Mouse (Mus musculus): ENCODE data around the gene Erg. TPM values are rescaled to one million over a fixed set of nuclear protein-coding genes. Genes with fewer than 3 reads are reported as not detected.

The Erg gene
- total and polyA plus RNA-seq, 3 experiments: 0.11 to 0.81 (median 0.34) TPM

DNA sequence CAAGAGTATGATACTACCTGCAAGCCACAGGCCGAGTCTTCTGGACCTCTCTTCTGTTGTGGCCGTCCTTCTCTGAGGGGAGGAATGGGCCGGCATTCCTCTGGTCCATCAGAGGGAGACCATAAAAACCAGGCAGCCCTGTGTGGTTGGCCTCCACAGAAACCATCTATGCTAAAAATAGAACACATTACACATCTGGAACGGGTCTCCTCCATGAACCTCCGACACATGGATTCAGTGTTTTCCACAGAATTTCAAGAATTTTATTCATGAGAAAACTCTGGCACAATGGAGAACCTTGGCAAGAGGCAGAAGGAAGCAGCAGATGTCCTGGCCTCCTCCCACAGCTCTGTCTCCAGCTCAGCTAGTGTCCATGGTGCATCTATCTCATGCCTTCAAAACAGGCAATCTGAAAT lies 163.7 kb downstream of the Erg start:
- Histone ChIP-seq H3K79me2 (replicated peaks; ENCODE audit: control insufficient read depth, extremely low read depth, insufficient read depth, poor library complexity, severe bottlenecking) (no peaks in the 10 kb centered on the region), H3K4me1 (ENCODE audit: control insufficient read depth in 1 of 2, insufficient read depth in 2 of 2) (peaks cover 14 to 43% of the 10 kb centered on the region in 2 experiments), H3K9ac (ENCODE audit: insufficient read depth, low read depth) (no peak overlapping the region), H3K27me3 (replicated peaks) (no peaks in the 10 kb centered on the region), H3K4me3 (replicated peaks in 1 of 3; ENCODE audit: low read depth in 2 of 3, low read length in 2 of 3, poor library complexity in 1 of 3) (no peak overlapping the region), H3K4me2 (ENCODE audit: insufficient read depth, low read depth, poor library complexity, severe bottlenecking) (no peak overlapping the region), H3K9me3 (replicated peaks; ENCODE audit: low read length) (no peaks in the 10 kb centered on the region), H3K27ac (ENCODE audit: insufficient read depth, low read depth) (no peak overlapping the region), H3K36me3 (replicated peaks in 1 of 2; ENCODE audit: control insufficient read depth in 1 of 2, insufficient read depth in 1 of 2, low read length in 1 of 2) (no peaks in the 10 kb centered on the region)
- dilution Hi-C loops (cut with MboI; ENCODE audit: extremely low pct_ligation_motif_present, extremely low pct_unique_long_range_greater_than_20kb, low sequenced_read_pairs): no loop called here
- TF ChIP-seq TBP (conservative IDR thresholded peaks at IDR 0.05; ENCODE audit: low read depth, low read length) (no peak), SIN3A (IDR thresholded peaks at IDR 0.05; ENCODE audit: low read length) (no peak), E2F4 (IDR thresholded peaks at IDR 0.05; ENCODE audit: insufficient replicate concordance, low read depth, low read length) (no peak)
- no peak for DNase-seq (ENCODE audit: extremely low read depth)
- in situ Hi-C loops (cut with MboI; ENCODE audit: low pct_ligation_motif_present, low pct_unique_long_range_greater_than_20kb, low sequenced_read_pairs): no loop called here

DNA sequence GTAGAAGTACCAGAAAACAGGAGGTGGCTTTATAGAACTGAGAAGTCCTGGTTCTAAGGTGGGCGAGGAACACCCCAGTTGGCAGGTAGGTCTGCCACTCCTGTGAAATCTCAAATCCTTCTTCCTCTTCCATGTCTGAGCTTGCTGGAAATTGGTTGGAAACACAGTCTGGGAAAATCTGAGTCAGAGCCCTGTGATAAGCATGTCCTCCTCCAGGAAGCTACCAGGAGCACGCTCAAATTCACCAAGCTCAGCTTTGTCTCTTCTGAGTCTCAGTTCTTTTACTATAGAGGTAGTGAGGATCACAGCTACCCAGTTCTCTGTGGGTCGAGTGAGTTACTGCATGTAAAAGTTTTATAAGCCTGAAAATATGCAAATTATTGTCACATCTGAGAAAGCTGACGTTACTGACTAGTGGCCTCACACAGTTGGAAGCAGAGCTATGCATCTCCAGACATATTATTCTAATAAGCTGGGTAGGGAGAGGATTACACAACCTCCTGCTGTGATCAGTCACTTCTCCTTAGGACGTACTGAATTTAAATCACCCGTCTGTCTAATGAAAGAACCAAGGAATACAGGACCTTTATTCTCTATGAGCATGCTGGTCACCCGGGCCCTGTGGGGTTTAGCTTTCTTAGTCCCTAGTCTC lies 165.0 kb downstream of the Erg start:
- H3K36me3 ChIP-seq (replicated peaks in 1 of 2; ENCODE audit: control insufficient read depth in 1 of 2, insufficient read depth in 1 of 2, low read length in 1 of 2): no peaks in the 10 kb centered on the region
- dilution Hi-C loops (cut with MboI; ENCODE audit: extremely low pct_ligation_motif_present, extremely low pct_unique_long_range_greater_than_20kb, low sequenced_read_pairs) (no loop called here), in situ Hi-C loops (cut with MboI; ENCODE audit: low pct_ligation_motif_present, low pct_unique_long_range_greater_than_20kb, low sequenced_read_pairs) (no loop called here)
- no peaks in the 10 kb centered on the region for H3K27me3 ChIP-seq (replicated peaks)
- no peak for DNase-seq (ENCODE audit: extremely low read depth)
- H3K79me2 ChIP-seq (replicated peaks; ENCODE audit: control insufficient read depth, extremely low read depth, insufficient read depth, poor library complexity, severe bottlenecking): no peaks in the 10 kb centered on the region
- H3K9me3 ChIP-seq (replicated peaks; ENCODE audit: low read length): no peaks in the 10 kb centered on the region
- H3K9ac ChIP-seq (ENCODE audit: insufficient read depth, low read depth): no peak overlapping the region
- H3K4me2 ChIP-seq (ENCODE audit: insufficient read depth, low read depth, poor library complexity, severe bottlenecking): no peak overlapping the region
- H3K27ac ChIP-seq (ENCODE audit: insufficient read depth, low read depth): no peak overlapping the region
- H3K4me3 ChIP-seq (replicated peaks in 1 of 3; ENCODE audit: low read depth in 2 of 3, low read length in 2 of 3, poor library complexity in 1 of 3): no peak overlapping the region
- H3K4me1 ChIP-seq (ENCODE audit: control insufficient read depth in 1 of 2, insufficient read depth in 2 of 2): peaks cover 14 to 31% of the 10 kb centered on the region in 2 experiments
- no peak for TF ChIP-seq CHD2 (IDR thresholded peaks at IDR 0.05; ENCODE audit: low read length)
- no peak for TF ChIP-seq NELFE (IDR thresholded peaks at IDR 0.05; ENCODE audit: low read depth, low read length)
- TF ChIP-seq ZMIZ1 (IDR thresholded peaks at IDR 0.05; ENCODE audit: low read depth, low read length): no peak
- TF ChIP-seq E2F4 (IDR thresholded peaks at IDR 0.05; ENCODE audit: insufficient replicate concordance, low read depth, low read length): no peak
- no peak for TF ChIP-seq JUN (IDR thresholded peaks at IDR 0.05; ENCODE audit: insufficient read depth, low read depth, low read length)
- no peak for TF ChIP-seq KAT2A (IDR thresholded peaks at IDR 0.05; ENCODE audit: insufficient replicate concordance, low read length)
- TF ChIP-seq UBTF (IDR thresholded peaks at IDR 0.05; ENCODE audit: low read depth, low read length): no peak
- TF ChIP-seq MYC (IDR thresholded peaks at IDR 0.05; ENCODE audit: low read depth, low read length): no peak
- no peak for TF ChIP-seq PAX5 (IDR thresholded peaks at IDR 0.05; ENCODE audit: low read length)

DNA sequence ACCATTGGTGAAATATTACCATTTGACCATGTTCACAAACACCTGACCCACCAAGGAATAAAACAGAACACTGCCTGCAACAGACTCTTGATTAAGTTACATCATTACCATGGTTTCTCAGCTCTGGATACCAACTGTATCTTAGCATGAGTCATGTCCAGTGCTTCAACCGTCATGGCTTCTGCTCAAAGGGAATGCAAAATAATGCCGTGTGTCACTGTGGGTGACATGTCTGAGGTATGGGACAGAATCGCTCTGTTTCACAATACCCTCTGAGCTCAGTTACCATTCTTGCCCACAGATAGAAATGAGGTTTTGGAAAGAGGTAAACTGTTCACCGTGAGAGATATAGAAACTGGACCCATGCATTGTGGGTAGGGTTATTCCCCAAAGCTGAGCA lies 170.5 kb downstream of the Erg start:
- no peak overlapping the region for H3K9ac ChIP-seq (ENCODE audit: insufficient read depth, low read depth)
- peaks cover 11 to 19% of the 10 kb centered on the region in 2 experiments for H3K4me1 ChIP-seq (ENCODE audit: control insufficient read depth in 1 of 2, insufficient read depth in 2 of 2)
- H3K4me2 ChIP-seq (ENCODE audit: insufficient read depth, low read depth, poor library complexity, severe bottlenecking): no peak overlapping the region; the same call in 1 of the 2 replicates
- dilution Hi-C loops (cut with MboI; ENCODE audit: extremely low pct_ligation_motif_present, extremely low pct_unique_long_range_greater_than_20kb, low sequenced_read_pairs) (no loop called here), in situ Hi-C loops (cut with MboI; ENCODE audit: low pct_ligation_motif_present, low pct_unique_long_range_greater_than_20kb, low sequenced_read_pairs) (no loop called here)
- H3K36me3 ChIP-seq (replicated peaks in 1 of 2; ENCODE audit: control insufficient read depth in 1 of 2, insufficient read depth in 1 of 2, low read length in 1 of 2): no peaks in the 10 kb centered on the region
- peak overlapping the region; percentile 29; the same call in 1 of the 2 replicates for H3K27ac ChIP-seq (ENCODE audit: insufficient read depth, low read depth)
- peak; percentile 51 for DNase-seq (ENCODE audit: extremely low read depth)
- H3K79me2 ChIP-seq (replicated peaks; ENCODE audit: control insufficient read depth, extremely low read depth, insufficient read depth, poor library complexity, severe bottlenecking): no peaks in the 10 kb centered on the region
- 0 out of 2 replicates have a peak, but pooled peaks have one; percentile 18 for TF ChIP-seq MAFK (IDR thresholded peaks at IDR 0.05; ENCODE audit: insufficient replicate concordance, low read length)
- peak; percentile 84; the same call in 1 of the 2 replicates for TF ChIP-seq MEF2A (IDR thresholded peaks at IDR 0.05; ENCODE audit: borderline replicate concordance, low read depth, low read length)
- no peak for TF ChIP-seq NRF1 (IDR thresholded peaks at IDR 0.05; ENCODE audit: low read depth, low read length)
- no peak for TF ChIP-seq HCFC1 (IDR thresholded peaks at IDR 0.05; ENCODE audit: low read depth, low read length)
- TF ChIP-seq JUND (conservative IDR thresholded peaks at IDR 0.05; ENCODE audit: low read depth, low read length): peak; percentile 34; the same call in 1 of the 2 replicates
- 0 out of 2 replicates have a peak, but pooled peaks have one; percentile 63 for TF ChIP-seq TBP (conservative IDR thresholded peaks at IDR 0.05; ENCODE audit: low read depth, low read length)
- peak; percentile 75 for TF ChIP-seq IRF4 (IDR thresholded peaks at IDR 0.05; ENCODE audit: low read depth, low read length)
- TF ChIP-seq BHLHE40 (IDR thresholded peaks at IDR 0.05; ENCODE audit: low read depth, low read length): peak; percentile 33; the same call in 1 of the 2 replicates
- TF ChIP-seq UBTF (IDR thresholded peaks at IDR 0.05; ENCODE audit: low read depth, low read length): no peak
- TF ChIP-seq MAX (IDR thresholded peaks at IDR 0.05; ENCODE audit: low read length): 0 out of 2 replicates have a peak, but pooled peaks have one; percentile 49
- TF ChIP-seq ETS1 (conservative IDR thresholded peaks at IDR 0.05; ENCODE audit: low read depth, low read length): peak; percentile 68
- TF ChIP-seq SIN3A (IDR thresholded peaks at IDR 0.05; ENCODE audit: low read length): no peak
- no peak for TF ChIP-seq TCF12 (IDR thresholded peaks at IDR 0.05; ENCODE audit: low read depth, low read length)
- TF ChIP-seq JUN (IDR thresholded peaks at IDR 0.05; ENCODE audit: insufficient read depth, low read depth, low read length): peak; percentile 49; the same call in 1 of the 2 replicates
- no peak for TF ChIP-seq MYC (IDR thresholded peaks at IDR 0.05; ENCODE audit: low read depth, low read length)
- TF ChIP-seq EP300 (IDR thresholded peaks at IDR 0.05; ENCODE audit: low read length): peak; percentile 67
- TF ChIP-seq MXI1 (IDR thresholded peaks at IDR 0.05; ENCODE audit: low read depth, low read length): 0 out of 2 replicates have a peak, but pooled peaks have one; percentile 28
- H3K4me3 ChIP-seq (replicated peaks in 1 of 3; ENCODE audit: low read depth in 2 of 3, low read length in 2 of 3, poor library complexity in 1 of 3): no peak overlapping the region
- no peaks in the 10 kb centered on the region for H3K9me3 ChIP-seq (replicated peaks; ENCODE audit: low read length)
- no peaks in the 10 kb centered on the region for H3K27me3 ChIP-seq (replicated peaks)
